Mouse (Mus musculus) heart, adult 8-10 months (tissue): Measurements from ENCODE around the gene Nek8. TPM values are rescaled to one million over a fixed set of nuclear protein-coding genes. Genes with fewer than 3 reads are reported as not detected.
A peak's percentile ranks its signal among the peaks of the same experiment; 100 is the strongest.

ENCODE experiments used
- DNase-seq: peaks from one replicate; pipeline ENCODE4 v3.0.0; 2022; ENCODE audit warnings: low spot score
- total RNA-seq, 4 experiments: library from RNA; stranded (reverse); gene quantifications; 2 replicates each; pipeline ENCODE4 v1.2.4; 2022

Nek8 gene
- total RNA-seq, 4 experiments from 2014 or later: 2.0 to 3.2 (median 2.3) TPM

DNA sequence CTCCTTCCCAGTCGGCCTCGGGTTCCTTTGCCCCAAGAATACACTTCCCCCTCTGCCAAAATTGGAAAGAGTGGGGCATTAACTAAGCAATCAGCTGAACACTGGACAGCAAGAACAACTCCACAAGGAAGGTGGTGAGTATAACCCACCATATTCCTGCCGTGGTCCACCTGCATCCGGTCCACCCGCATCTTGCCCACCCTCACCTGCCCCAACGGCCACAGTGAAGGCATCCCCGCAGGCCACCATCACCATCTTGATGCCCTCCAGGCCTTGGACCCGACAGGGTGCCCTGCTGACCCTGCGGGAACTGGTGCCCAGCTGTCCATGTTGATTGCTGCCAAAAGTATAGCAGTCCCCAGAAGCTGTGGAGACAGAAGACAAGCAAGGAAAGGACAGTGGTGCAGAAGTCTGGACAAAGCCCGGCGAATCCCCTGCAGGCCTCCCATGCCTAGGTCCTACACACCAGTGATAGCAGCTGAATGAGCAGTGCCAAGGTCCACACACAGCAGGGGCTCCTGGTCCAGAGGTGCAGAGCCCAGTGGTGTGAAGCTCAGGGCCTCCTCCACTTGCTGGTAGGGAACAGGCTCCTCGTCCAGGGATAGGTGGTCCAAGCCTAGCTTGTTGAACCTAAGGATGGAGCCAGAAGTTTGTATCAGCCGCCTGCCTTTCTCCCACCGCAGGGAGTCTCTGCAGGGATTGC is 9.1 kb downstream of the Nek8 start:
- no peak for DNase-seq

DNA sequence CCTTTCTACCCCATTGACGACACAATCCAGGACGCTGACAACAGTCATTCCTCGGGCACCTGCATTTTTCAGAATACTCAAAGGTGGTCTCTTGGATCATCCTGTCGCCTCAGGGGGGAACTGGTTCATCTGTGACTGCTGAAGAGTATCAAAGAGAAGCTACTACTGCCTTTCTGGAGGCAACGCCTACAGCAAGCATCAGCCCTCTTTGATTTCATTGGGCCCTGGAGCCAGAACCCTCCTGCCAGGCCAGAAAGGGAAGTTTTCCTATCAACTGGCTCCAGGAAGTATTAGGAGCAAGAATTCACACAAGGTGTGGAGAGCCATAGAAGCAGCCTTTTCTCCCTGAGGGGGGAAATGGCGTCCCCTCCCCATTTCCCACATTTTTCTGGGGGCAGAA is 9.8 kb downstream of the Nek8 start:
- no peak for DNase-seq

DNA sequence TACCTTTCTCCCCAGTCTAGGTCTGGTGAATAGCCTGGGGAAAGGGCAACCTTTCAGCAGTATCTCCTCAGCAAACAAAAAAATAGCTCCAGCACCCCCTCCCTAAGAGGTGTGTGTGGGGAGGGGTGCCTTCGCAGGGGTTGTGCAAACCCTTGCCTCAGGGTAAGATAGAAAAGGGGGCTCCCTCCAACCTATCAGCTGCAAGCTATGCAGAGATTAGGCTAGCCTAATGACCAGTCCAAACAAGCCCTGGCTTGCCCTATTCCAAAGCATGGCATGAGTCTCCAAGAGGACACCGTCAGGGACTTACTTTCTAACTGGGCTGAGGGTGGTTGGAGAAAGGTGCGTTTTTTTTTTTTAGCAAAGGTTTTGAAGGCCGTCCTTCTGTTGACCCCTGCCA is 10.3 kb downstream of the Nek8 start:
- no peak for DNase-seq

DNA sequence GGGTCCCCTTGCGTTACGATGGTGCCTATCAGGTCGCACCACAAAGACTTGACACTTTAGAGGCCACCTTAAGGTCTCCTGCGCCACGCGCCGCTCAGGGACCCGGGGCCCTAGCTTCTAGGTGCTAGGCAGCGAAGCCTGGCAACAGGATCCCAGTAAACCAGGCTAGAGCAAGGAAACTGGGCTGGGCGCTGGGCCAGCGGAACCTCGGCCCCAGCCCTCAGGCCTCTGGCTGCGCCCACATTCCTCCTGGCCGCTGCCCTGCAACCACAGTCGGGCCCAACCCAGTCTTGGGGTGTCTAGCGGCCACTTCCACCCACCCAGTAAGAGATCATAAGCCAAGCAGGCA is 10.7 kb downstream of the Nek8 start:
- DNase-seq: no peak

DNA sequence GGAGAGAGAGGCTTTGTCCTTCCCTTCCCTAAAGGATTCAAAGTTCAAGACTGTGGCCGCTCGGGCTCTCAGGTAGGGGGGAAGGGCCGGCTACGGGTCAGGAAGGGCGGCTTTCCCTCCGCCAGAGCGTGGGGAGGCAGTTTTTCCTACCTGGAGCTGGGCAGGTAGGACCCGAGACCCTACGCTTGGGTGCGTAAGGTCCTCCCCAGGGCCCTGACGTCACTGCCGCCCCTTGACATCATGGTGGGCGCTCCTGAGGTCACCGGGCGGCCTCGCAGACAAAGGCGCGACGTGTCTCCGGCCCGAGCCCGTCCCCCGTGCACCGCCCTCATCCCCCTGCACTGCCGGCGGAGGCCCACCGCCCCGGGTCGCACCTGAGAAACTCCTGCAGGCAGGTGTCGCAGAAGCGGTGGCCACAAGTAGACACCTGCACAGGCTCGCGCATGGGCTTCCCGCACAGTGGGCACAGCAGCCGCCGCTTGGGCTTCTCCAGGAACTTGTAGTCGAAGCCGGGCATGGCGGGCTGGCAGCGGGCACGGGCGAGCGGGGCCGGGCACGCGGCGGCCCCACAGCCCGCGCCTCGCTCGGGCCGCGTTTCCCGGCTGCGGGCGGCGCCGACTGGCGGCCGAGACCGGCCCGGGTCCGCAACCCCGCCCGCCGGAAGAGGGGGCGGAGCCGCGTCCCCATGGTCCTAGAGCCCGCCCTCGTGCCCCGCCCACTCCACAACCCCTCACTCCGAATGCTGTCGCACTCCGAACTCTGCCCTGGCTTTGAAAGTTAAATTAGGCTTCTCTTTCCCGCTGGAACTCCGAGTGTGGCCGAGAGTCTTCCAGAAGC is 11.3 kb downstream of the Nek8 start, which contains the start of gene Traf4:
Gene Traf4, minus strand, starts transcription at position 666 of the 837 bp plus-strand sequence.
- peak; percentile 78 for DNase-seq

DNA sequence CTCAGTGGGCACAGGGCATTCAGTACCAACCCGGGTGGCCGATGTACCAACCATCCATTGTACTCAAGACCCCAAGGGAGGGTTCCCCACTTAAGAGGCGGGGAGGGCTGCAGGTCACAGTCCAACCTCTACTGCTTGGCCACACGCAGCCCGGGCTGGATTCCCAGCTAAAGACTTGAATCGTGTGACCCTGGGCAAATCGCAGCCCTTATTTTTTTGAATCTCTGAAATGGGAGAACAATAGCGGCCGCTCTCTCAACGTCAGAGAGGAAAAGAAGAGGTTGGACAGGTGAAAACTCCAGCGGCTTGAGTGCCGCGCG is 11.9 kb downstream of the Nek8 start:
- no peak for DNase-seq

DNA sequence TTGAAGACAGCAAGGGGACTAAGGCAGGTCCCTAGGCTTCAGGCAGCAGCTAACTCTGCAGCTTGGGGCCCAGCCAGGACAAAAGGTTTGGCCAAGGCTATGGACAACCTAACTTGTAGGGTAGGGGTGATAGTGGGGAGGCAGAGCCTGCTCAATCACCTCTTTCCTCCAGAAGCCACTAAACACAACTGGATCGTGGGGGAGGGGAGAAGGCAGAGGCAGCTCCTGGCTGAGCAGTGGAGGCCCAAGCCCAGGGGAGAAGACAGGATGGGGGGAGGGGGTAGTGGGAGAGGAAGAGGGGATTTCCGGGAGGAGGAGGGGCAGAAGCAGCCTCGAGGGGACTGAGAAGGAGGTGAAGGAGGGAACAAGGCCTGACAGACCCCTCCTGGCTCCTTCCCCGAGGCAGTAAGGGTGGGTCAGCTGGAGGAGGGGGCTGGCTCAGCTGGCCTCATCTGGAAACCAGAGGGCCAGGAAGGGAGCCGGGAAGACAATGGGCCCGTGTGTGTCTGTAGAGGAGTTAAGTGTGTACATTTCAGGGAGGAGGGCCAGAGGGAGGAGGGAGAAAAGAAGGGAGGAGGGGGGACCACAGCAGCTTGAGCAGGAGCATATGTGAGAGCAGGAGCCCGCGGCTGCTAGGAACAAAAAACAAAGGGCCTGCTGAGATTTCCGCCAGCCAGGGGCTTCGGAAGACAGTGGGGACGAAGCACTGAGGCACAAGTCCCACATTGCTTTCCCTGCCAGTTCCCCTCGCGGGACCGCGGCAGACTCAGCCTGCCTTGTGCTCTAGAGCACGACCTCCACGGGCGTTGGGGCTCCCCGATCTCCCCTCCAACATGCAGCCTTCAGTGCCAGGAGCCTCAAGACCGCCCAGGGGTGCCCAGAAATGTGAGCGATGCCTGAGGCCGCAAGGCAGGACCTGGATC is 12.5 kb downstream of the Nek8 start:
- peak; percentile 46 for DNase-seq

DNA sequence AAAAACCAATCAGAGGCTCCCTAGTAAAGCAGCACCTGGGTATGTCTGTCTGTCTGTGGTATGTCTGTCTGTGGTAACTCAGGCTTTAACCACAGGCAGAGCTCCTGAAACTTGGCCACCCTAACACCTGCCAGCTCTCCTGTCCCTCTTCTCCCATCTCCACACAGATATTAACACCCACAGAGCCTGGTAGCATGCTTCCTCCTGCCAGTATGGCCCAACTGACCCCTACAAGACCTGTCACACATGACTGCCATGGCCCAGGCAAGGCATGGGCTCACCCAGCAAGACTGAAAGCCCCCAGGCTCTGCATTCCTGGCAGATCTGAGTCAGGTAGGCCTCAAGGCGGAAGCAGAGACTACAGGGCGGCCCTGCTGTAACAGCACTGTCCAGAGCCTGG is 13.4 kb downstream of the Nek8 start:
- no peak for DNase-seq

DNA sequence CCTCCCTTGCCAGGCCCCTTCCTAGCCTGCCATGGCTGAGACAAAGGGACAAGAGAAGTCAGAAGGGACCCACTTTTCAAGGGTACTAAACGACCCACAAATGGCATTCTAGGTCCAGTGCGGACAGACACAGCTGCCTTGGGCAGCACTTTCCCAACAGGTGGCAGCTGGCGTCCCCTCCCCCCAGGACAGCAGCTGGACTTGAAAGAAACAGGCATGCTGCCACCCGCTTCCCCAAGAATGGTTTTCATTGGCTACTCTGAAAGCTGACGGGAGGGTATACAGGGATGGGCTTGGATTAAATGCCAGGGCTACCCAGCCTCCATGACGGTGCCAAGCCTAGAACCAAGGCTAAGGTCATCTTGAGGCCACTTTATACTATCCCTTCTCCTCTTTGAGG is 14.0 kb downstream of the Nek8 start:
- DNase-seq: no peak

DNA sequence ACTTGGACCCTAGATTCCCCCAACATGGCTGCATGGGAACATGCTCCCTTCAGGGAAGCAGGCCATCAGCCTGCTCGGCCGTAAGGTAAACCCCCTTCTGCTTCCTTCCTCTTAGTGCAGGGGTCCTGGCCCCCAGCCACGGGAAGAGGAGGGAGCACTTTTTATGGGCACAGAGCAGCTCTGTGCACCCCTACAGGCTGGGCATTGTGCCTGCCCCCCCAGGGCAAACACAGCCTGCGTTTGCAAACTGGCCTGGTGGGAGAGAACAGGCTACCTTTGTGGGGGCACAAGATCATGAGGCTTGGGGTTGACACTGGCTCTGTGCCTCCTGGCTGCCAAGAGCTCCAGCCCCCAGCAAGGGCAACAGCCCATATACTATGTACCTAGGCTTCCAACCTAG is 14.5 kb downstream of the Nek8 start:
- no peak for DNase-seq

DNA sequence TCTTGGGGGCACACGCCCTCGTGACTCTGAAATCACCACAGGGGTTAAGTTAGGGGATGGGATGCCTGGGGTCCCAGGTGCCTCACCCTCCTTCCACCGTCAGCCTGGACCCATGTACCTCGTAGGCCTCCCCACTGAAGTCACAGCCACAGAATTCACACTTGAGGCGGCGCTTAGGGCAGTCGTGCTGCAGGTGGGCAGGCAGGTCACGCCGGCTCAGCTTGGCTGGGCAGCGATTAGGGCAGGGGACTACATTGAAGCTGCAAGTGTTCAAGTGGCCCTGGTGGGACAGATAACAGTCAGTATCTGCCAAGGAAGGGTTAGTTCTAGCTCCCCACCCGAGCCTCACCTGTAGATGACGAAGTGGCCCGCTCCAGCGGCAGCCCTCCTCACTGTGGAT is 15.3 kb downstream of the Nek8 start:
- no peak for DNase-seq

DNA sequence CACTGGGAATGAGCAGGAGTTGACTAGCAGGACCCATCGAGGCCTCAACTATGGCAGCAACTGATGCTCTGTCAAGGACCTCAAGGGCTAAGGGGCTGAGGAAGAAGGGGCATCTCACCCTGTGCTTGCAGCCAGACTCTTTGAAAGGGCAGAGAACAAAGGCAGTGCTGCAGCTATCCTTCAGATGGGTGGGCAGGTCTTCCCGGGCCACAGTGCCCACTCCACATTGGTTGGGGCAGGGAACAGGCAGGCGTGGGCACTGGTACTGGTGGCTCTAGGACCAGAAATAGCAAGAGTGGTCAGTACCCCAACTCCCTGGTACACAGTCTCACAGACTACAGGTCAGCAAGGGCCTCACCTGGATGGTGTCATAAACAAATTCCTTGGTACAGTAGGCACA is 15.8 kb downstream of the Nek8 start:
- no peak for DNase-seq

DNA sequence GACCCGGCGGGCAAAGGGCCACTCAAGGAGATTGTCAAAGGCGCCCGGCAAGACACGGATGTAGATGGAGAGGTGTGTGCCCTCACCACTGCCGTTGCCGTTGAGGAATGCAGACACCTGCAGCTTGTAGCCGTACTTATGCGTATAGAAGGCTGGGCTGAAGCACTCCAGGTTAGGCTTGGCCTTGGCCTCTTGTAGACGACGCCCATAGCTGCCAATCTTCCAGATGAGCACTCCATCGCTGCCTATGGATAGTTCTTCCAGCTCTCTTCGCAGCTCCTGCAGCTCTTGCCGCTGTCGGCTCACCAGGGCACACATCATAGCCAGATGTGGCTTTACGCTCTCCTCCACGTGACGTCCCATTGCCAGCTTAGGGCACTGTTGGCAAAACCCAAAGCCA is 16.3 kb downstream of the Nek8 start:
- DNase-seq: no peak

DNA sequence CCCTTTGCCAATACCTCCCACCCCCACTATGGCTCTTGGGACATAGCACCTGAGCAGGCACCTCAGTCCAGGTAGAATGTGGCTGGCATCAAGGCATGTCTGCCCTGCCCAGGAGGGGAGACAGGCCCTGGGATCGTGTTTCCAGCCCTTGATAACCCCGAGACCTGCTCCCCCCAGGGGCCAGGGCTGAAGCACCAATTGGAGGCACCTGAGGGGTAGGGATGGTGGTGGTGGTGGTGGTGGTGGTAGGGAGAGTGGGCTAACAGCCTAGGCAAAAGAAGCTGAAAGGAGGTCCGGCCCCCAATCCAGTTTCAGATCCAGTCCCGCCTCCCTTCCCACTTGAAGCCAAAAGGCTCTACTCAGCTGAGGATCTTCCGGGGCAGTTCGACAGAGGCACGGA is 16.9 kb downstream of the Nek8 start:
- DNase-seq: no peak

DNA sequence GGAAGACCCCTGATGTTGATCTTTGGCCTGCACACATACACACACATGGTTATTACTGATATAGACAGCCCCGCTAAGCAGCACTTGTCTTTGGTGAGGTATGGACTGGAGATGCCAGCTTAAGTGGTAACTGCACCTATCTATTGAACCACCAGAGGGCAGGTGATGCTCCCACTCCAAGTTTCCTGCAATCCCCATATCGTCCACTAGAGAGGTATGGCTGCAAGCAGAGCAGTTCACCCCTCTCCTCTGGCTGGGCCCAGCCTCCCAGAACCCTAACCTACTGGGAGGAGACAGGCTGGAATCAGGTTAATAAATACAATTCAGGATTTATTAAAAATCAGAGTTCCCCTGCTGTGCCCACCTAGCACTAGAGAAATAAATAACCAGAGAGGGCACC is 17.4 kb downstream of the Nek8 start:
- DNase-seq: peak; percentile 82

DNA sequence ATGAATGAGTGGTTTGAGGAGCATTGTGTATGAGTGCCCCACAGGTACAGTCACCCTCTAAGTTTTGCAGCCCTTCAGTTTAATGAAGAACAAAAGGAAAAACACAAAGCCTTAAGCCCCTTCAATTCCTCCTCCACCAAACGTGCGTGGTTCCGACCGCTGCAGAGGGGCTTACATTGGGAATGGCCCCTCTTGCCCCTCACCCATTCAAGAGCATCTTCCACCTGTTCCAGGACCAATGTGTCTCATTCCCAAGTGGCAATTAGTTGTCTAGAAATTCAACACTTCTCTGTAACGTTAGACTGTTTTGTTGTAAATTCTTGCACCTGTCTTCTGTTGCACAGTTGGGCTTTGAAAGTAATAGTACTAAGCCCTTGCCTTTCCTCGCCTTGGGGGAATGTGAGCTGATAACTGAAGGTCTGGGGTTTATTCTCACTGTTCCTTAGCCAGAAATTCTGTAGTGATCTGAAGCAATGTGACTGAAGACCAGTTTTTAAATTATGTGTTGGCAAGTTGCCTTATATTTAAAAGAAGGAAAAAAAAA is 20.2 kb downstream of the Nek8 start:
- DNase-seq: no peak

DNA sequence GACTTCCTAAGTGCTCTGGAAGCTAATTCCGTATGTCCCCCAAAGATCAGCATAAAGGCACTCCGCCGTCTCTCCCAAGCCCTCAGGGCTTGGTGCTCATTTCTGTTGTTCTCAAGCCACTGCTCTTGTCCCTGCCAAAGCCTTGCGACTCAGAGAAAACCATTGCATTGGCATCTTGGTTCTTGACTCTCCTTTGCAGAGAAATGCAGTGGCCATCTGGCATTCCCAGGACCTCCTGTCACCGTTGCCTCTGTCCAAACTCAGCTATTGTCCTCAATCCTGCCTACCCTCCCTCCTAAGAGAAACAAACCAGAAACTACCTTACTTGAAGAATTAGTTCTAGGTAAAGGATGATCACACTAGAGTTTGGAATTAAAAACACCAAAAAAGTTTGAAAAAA is 20.8 kb downstream of the Nek8 start:
- DNase-seq: no peak

DNA sequence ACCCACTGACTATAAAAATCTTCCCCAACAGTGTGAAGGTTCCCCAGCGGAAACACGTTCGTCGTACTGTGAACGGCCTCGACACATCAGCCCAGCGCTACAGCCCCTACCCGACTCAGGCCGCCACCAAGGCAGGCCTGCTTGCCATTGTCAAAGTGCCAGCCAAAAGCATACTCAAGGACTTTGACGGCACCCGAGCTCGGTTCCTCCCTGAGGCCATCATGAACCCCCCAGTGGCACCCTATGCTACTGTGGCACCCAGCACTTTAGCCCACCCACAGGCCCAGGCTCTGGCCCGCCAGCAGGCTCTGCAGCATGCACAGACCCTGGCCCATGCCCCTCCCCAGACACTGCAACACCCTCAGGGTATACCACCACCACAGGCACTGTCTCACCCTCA is 22.7 kb downstream of the Nek8 start:
- DNase-seq: no peak

DNA sequence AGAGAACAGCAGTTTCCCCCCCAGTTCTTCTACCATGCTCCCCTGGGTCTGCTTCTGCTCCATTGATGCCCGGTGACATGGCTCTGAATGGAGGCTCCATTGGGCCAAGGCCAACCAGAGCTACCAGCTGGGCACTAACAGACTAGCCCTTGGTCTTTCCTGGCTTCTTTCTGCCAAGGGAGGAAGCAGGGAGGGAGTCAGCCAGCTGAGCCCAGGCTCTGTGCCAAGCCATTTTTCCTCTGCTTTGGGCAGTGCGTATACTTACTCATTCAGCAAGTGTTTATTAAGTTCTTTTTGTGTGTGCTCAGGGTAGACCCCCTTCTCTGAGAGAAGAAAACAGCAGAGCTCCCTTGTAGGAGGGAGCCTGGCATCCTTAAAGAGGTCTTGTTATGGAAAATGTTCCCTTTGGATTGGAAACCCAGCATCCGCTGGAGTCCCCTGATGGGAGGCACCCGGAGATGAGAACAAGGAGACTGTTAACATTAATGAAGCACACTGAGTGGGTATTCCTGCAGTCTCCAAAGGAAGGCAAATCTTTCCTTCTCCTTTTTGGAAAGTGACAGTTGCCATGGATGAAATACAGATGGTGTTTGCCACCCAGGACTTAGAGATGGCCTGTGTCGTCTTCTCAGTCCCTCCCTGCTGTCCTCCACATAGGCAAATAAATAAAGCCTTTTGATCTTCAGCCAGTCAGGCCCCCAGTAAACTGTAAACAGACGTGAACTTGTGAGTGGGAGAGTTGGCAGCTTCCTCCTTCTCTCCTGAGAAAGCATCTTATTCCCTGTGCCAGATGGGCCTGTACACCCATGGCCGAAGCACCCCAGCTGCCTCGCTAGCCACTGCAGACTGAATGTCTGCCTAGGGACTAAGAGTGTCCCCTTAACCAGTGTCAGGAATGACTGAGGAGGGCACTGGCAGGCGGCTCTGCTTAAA is 23.9 kb downstream of the Nek8 start:
- peak; percentile 67 for DNase-seq

DNA sequence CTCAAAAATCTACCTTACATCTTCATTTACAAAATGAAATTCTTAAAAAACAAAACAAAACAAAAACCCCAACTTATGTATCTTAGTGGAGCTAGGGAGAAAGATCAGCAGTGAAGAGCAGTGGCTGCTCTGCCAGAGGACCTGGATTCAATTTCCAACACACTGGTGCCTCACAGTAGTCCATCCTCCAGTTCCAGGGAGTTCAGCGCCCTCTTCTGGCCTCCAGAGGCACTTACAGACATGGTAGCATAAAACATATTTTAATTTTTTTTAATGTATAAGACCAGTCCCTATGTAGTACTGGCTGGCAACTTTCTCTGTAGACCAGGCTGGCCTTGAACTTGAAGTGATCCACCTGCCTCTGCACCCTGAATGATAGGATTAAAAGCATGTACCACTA is 25.3 kb downstream of the Nek8 start:
- no peak for DNase-seq
